Mouse (Mus musculus) midbrain, embryonic 16.5 days (tissue): ENCODE measurements around the gene Ccs. TPM values are rescaled to one million over a fixed set of nuclear protein-coding genes. Genes with fewer than 3 reads are reported as not detected.

ENCODE experiments used
- ATAC-seq: fragments of 200-750 bp; cut with Nextera tagmentation; 2 replicates; pipeline ENCODE4 v1.8.0; 2017; ENCODE audit warnings: moderate TSS enrichment
- H3K27ac ChIP-seq: fragments of 300-500 bp; sonication (generic); 2 replicates; pipeline ENCODE4 v1.5.1; 2014; ENCODE audit warnings: mild to moderate bottlenecking, low read length, mixed read lengths
- H3K27me3 ChIP-seq: fragments of 300-500 bp; sonication (generic); 2 replicates; pipeline ENCODE4 v1.6.1; 2014; ENCODE audit warnings: low read depth, low read length, mixed read lengths; ENCODE audit not compliant: control insufficient read depth, insufficient read depth
- H3K36me3 ChIP-seq: fragments of 300-500 bp; sonication (generic); 2 replicates; pipeline ENCODE4 v1.6.1; 2014; ENCODE audit warnings: mild to moderate bottlenecking, low read length, moderate library complexity, mixed read lengths; ENCODE audit not compliant: control insufficient read depth, insufficient read depth
- H3K4me1 ChIP-seq: fragments of 300-500 bp; sonication (generic); 2 replicates; pipeline ENCODE4 v1.6.1; 2014; ENCODE audit warnings: mild to moderate bottlenecking, low read length, mixed read lengths; ENCODE audit not compliant: control insufficient read depth, insufficient read depth
- H3K4me2 ChIP-seq: fragments of 300-500 bp; sonication (generic); 2 replicates; pipeline ENCODE4 v1.6.1; 2014; ENCODE audit warnings: mild to moderate bottlenecking, low read length, mixed read lengths
- H3K4me3 ChIP-seq: fragments of 300-500 bp; sonication (generic); 2 replicates; pipeline ENCODE4 v1.5.1; 2014; ENCODE audit warnings: low read depth, mild to moderate bottlenecking, low read length, moderate library complexity, mixed read lengths
- H3K9ac ChIP-seq: fragments of 300-500 bp; sonication (generic); 2 replicates; pipeline ENCODE4 v1.6.1; 2014; ENCODE audit warnings: low read depth, low read length, mixed read lengths
- H3K9me3 ChIP-seq: fragments of 300-500 bp; sonication (generic); replicated peaks from 2 replicates; pipeline ENCODE4 v1.6.1; 2014; ENCODE audit warnings: mild to moderate bottlenecking, low read length, mixed read lengths; ENCODE audit not compliant: control insufficient read depth, poor library complexity, severe bottlenecking
- WGBS: fragments of 180-500 bp; shearing (Covaris S2); extraction: QIAGEN DNeasy Blood & Tissue Kit; methylation state at CpG from one replicate; pipeline ENCODE4 v1.1.7; 2014; 5-methylcytosine and 5-hydroxymethylcytosine counted together
- polyA plus RNA-seq: library from polyadenylated mRNA; unstranded; fragments of >200 nt; fragmentation: Nextera tagmentation; extraction: Ambion mirVana; gene quantifications from 2 replicates; pipeline ENCODE4 v1.2.1, GENCODE M21; 2015

Ccs gene
- polyA plus RNA-seq, 1 experiment from 2014 or later = 42.5 TPM

- Histone ChIP-seq H3K4me2 (no peak overlapping the region), H3K27ac (no peak overlapping the region), H3K4me3 (no peak overlapping the region), H3K9me3 (no peaks in the 10 kb centered on the region), H3K27me3 (no peaks in the 10 kb centered on the region), H3K9ac (no peak overlapping the region), H3K36me3 (peaks cover 18% of the 10 kb centered on the region), H3K4me1 (no peaks in the 10 kb centered on the region)
- 69% methylated on average over 6 of the region's 6 CpGs for WGBS
- ATAC-seq = no peak
These were observed 23.9 kb upstream of the Ccs start for GRCm38 (mm10) chr19:4863048-4863447.

- no peak for ATAC-seq
- H3K4me1 ChIP-seq = peaks cover 12% of the 10 kb centered on the region
- no peak overlapping the region for H3K9ac ChIP-seq
- no peaks in the 10 kb centered on the region for H3K27me3 ChIP-seq
- H3K36me3 ChIP-seq = peaks cover 20% of the 10 kb centered on the region
- H3K9me3 ChIP-seq = no peaks in the 10 kb centered on the region
- H3K27ac ChIP-seq = no peak overlapping the region
- WGBS = 85% methylated on average over 6 of the region's 6 CpGs
- no peak overlapping the region for H3K4me3 ChIP-seq
- H3K4me2 ChIP-seq = no peak overlapping the region
These were observed 19.9 kb upstream of the Ccs start for GRCm38 (mm10) chr19:4859081-4859480.

- no peak overlapping the region for H3K27ac ChIP-seq
- WGBS = 46% methylated on average over 4 of the region's 4 CpGs
These were observed 16.8 kb upstream of the Ccs start for GRCm38 (mm10) chr19:4855951-4856350.

GRCm38 (mm10) chr19:4855470-4855820, 16.3 kb upstream of the Ccs start:
- Histone ChIP-seq H3K27me3 (no peaks in the 10 kb centered on the region), H3K9ac (peak overlapping the region; percentile 82), H3K36me3 (peaks cover 17% of the 10 kb centered on the region), H3K4me2 (peak overlapping the region; percentile 98), H3K4me1 (peaks cover 12% of the 10 kb centered on the region), H3K9me3 (no peaks in the 10 kb centered on the region), H3K27ac (peak overlapping the region; percentile 60), H3K4me3 (peak overlapping the region; percentile 80)
- WGBS = under 1% methylated on average over 14 of the region's 14 CpGs
- peak; percentile 63 for ATAC-seq

More at GRCm38 (mm10) chr19:4855951-4856350, 16.8 kb upstream of the Ccs start:
- peaks cover 18% of the 10 kb centered on the region for H3K36me3 ChIP-seq
- H3K4me2 ChIP-seq = peak overlapping the region; percentile 98
- peaks cover 12% of the 10 kb centered on the region for H3K4me1 ChIP-seq
- ATAC-seq = no peak
- peak overlapping the region; percentile 80 for H3K4me3 ChIP-seq
- H3K9ac ChIP-seq = peak overlapping the region; percentile 82
- H3K9me3 ChIP-seq = no peaks in the 10 kb centered on the region
- H3K27me3 ChIP-seq = no peaks in the 10 kb centered on the region

- Histone ChIP-seq H3K27ac (peak within 1 kb of the TSS; percentile 60), H3K9me3 (no peaks in the 10 kb centered on the region), H3K4me2 (peak within 1 kb of the TSS; percentile 98), H3K4me1 (peaks cover 12% of the 10 kb centered on the region), H3K9ac (peak within 1 kb of the TSS; percentile 82), H3K27me3 (no peaks in the 10 kb centered on the region), H3K36me3 (peaks cover 11% of the 10 kb centered on the region), H3K4me3 (peak within 1 kb of the TSS; percentile 80)
- peak; percentile 96 for ATAC-seq
- WGBS = 3% methylated on average over 45 of the region's 45 CpGs
These were observed 15.7 kb upstream of the Ccs start, which contains the start of gene Ctsf for GRCm38 (mm10) chr19:4854552-4855469. Gene Ctsf, plus strand, starts transcription at chr19:4855130.

GRCm38 (mm10) chr19:4850281-4850680, 11.1 kb upstream of the Ccs start:
- H3K9ac ChIP-seq = no peak overlapping the region
- H3K9me3 ChIP-seq = no peaks in the 10 kb centered on the region
- ATAC-seq = no peak
- peaks cover 5% of the 10 kb centered on the region for H3K4me1 ChIP-seq
- no peaks in the 10 kb centered on the region for H3K36me3 ChIP-seq
- H3K27me3 ChIP-seq = no peaks in the 10 kb centered on the region
- H3K4me2 ChIP-seq = no peak overlapping the region
- H3K27ac ChIP-seq = no peak overlapping the region
- 24% methylated on average over 5 of the region's 5 CpGs for WGBS
- no peak overlapping the region for H3K4me3 ChIP-seq

- WGBS = 52% methylated on average over 4 of the region's 4 CpGs
- no peak for ATAC-seq
- no peaks in the 10 kb centered on the region for H3K36me3 ChIP-seq
- H3K4me3 ChIP-seq = no peak overlapping the region
- H3K9me3 ChIP-seq = no peaks in the 10 kb centered on the region
- no peaks in the 10 kb centered on the region for H3K27me3 ChIP-seq
- H3K4me2 ChIP-seq = no peak overlapping the region
- no peak overlapping the region for H3K9ac ChIP-seq
- H3K4me1 ChIP-seq = peaks cover 5% of the 10 kb centered on the region
- no peak overlapping the region for H3K27ac ChIP-seq
These were observed 10.7 kb upstream of the Ccs start for GRCm38 (mm10) chr19:4849800-4850199.

- H3K4me1 ChIP-seq = no peaks in the 10 kb centered on the region
- H3K9ac ChIP-seq = no peak overlapping the region
- H3K27ac ChIP-seq = no peak overlapping the region
- no peaks in the 10 kb centered on the region for H3K36me3 ChIP-seq
- 33% methylated on average over 7 of the region's 7 CpGs for WGBS
- H3K9me3 ChIP-seq = no peaks in the 10 kb centered on the region
- H3K27me3 ChIP-seq = no peaks in the 10 kb centered on the region
- ATAC-seq = no peak
- H3K4me3 ChIP-seq = no peak overlapping the region
- H3K4me2 ChIP-seq = no peak overlapping the region
These were observed 8.4 kb upstream of the Ccs start for GRCm38 (mm10) chr19:4847490-4847889.

- WGBS = 72% methylated on average over 2 of the region's 2 CpGs
- H3K4me1 ChIP-seq = no peaks in the 10 kb centered on the region
- H3K9ac ChIP-seq = no peak overlapping the region
- H3K27ac ChIP-seq = no peak overlapping the region
- ATAC-seq = no peak
- no peaks in the 10 kb centered on the region for H3K9me3 ChIP-seq
- H3K4me3 ChIP-seq = no peak overlapping the region
- no peak overlapping the region for H3K4me2 ChIP-seq
- no peaks in the 10 kb centered on the region for H3K36me3 ChIP-seq
- peaks cover 11% of the 10 kb centered on the region for H3K27me3 ChIP-seq
These were observed 6.7 kb upstream of the Ccs start for GRCm38 (mm10) chr19:4845846-4846245.
